ENCODE assay signal across 8 mouse cellular contexts in the genomic region with DNA sequence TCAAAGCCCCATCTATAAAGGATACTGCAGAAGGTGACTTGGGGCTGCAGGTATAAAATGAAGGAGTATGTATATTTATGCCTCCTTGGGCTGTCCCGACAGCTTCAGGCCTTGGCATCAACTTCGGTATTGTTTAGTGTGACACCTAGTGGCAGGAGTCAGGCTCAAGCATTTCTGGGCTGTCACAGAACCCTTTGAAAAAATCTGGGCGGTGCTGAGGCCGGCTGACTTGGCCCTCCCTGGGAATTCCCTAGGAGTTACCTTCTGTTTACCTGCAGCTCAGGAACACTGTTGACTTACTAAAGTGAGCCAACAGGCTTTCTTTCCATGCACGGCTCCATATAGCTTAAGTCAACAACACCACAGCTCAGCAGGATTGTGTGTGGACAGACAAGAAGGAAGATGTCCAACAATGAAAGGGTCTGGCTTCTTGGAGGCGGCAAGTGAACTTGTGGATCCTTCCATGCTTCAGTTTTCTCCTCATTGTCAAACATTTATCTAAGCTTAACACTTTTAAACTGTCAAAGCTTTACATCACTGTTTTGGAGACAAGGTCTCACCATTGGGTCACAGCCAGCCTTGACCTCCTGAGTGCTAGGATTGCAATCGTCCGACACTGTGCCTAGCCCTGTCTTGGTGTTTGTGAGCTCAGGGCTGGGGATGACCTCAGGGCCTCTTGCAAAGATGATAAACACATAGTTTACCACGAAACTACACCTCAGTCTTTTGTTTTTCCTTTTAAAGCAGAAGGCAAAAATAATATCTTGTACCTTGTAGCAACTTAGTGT. TPM values are rescaled to one million over a fixed set of nuclear protein-coding genes. Genes with fewer than 3 reads are reported as not detected.
DNase-seq lines count a peak whose midpoint lies in the region; ATAC-seq lines count a peak whose summit lies in the region.
"Had no signal": no experiment of that assay in that cellular context is flagged by ENCODE, and none has a peak within 500 bp of the region (broad histone marks: within the 10 kb centered on the region; RNA-seq: fewer than 3 reads in every experiment).

No protein-coding gene starts in this region.

- intact Hi-C loops in heart, postnatal 14 days (cut with DNase I), result loop anchor here (1.0 to 10.0 kb wide), 2 partner anchors 98 to 339 kb away; a partner anchor contains a TSS

- DNase-seq in neural tube, embryonic 10.5 days (ENCODE audit: extremely low spot score, low spot score), result peak; percentile 44
- DNase-seq in cerebellum, postnatal 14 days, result peak; percentile 81 to 86
- DNase-seq in heart, postnatal 14 days, result peak; percentile 67 to 82
- DNase-seq in liver, embryonic 13.5 days, result peak; percentile 34
- DNase-seq in right cerebral cortex, adult 2 months (ENCODE audit: low spot score in 2 of 2), result peak; percentile 62 to 70

- no peak overlapping the region for H3K4me2 ChIP-seq in neural tube, embryonic 15.5 days
- H3K4me2 ChIP-seq in liver, embryonic 13.5 days, result no peak overlapping the region
- H3K4me2 ChIP-seq: heart, embryonic 13.5 days had no signal

- 38% methylated on average over 9 of the region's 9 CpGs for WGBS in neural tube, embryonic 15.5 days
- 32% methylated on average over 9 of the region's 9 CpGs for WGBS in liver, embryonic 13.5 days (ENCODE audit: insufficient replicate concordance)

- H3K4me1 ChIP-seq in neural tube, embryonic 15.5 days, result peaks cover 26% of the 10 kb centered on the region
- peaks cover 40% of the 10 kb centered on the region for H3K4me1 ChIP-seq in liver, embryonic 13.5 days (replicated peaks)

- H3K36me3 ChIP-seq in neural tube, embryonic 15.5 days, result peaks cover 6% of the 10 kb centered on the region
- peaks cover 8% of the 10 kb centered on the region for H3K36me3 ChIP-seq in liver, embryonic 13.5 days

- no peaks in the 10 kb centered on the region for H3K9me3 ChIP-seq in neural tube, embryonic 15.5 days (replicated peaks)
- H3K9me3 ChIP-seq in liver, embryonic 13.5 days (replicated peaks), result no peaks in the 10 kb centered on the region
- H3K9me3 ChIP-seq: heart, embryonic 13.5 days had no signal

- no peak overlapping the region for H3K27ac ChIP-seq in neural tube, embryonic 15.5 days (replicated peaks)
- H3K27ac ChIP-seq in liver, embryonic 13.5 days, result no peak overlapping the region
- H3K27ac ChIP-seq: heart, embryonic 13.5 days had no signal

- no peak overlapping the region for H3K9ac ChIP-seq in neural tube, embryonic 15.5 days (replicated peaks)
- no peak overlapping the region for H3K9ac ChIP-seq in liver, embryonic 13.5 days
- H3K9ac ChIP-seq: heart, embryonic 13.5 days had no signal

- H3K4me3 ChIP-seq in neural tube, embryonic 15.5 days (replicated peaks), result no peak overlapping the region
- H3K4me3 ChIP-seq in liver, embryonic 13.5 days (replicated peaks), result no peak overlapping the region
- H3K4me3 ChIP-seq: heart, embryonic 13.5 days had no signal

- ATAC-seq in neural tube, embryonic 15.5 days (ENCODE audit: low FRiP score), result no peak
- ATAC-seq in activated CD4-positive, CD25-positive, alpha-beta regulatory T cell, adult 4 months, result peak; percentile 11
- no peak for ATAC-seq in liver, embryonic 13.5 days (ENCODE audit: low read depth)

- no peaks in the 10 kb centered on the region for H3K27me3 ChIP-seq in neural tube, embryonic 15.5 days (replicated peaks)
- H3K27me3 ChIP-seq in liver, embryonic 13.5 days, result peaks cover 4% of the 10 kb centered on the region; the same call in 1 of the 2 replicates
- H3K27me3 ChIP-seq: heart, embryonic 13.5 days had no signal

RNA-seq across cellular contexts. Expression of a gene that starts 2.9 kb away (rescaled TPM):
- polyA plus RNA-seq in neural tube, embryonic 15.5 days (2015; fragmentation: Nextera tagmentation; extraction: Ambion mirVana), result 60.2 and 92.7 TPM in 2 replicates
- 100 to 1,000 TPM; 513 to 551 TPM for polyA plus RNA-seq in activated CD4-positive, CD25-positive, alpha-beta regulatory T cell, adult 4 months (2017; shearing (Covaris generic))
- 10 to 100 TPM; 69.4 to 81.5 TPM for total RNA-seq in heart, postnatal 14 days (2021)
- polyA plus RNA-seq in liver, embryonic 13.5 days (2015; fragmentation: Nextera tagmentation; extraction: Ambion mirVana), result 15.0 and 15.6 TPM in 2 replicates
